Mouse (Mus musculus): ENCODE measurements around the gene Fam170b. TPM values are rescaled to one million over a fixed set of nuclear protein-coding genes. Genes with fewer than 3 reads are reported as not detected.

Fam170b gene
- total and polyA plus RNA-seq, 2 experiments from 2014 or later: 0.12 TPM; not detected in 1

DNA sequence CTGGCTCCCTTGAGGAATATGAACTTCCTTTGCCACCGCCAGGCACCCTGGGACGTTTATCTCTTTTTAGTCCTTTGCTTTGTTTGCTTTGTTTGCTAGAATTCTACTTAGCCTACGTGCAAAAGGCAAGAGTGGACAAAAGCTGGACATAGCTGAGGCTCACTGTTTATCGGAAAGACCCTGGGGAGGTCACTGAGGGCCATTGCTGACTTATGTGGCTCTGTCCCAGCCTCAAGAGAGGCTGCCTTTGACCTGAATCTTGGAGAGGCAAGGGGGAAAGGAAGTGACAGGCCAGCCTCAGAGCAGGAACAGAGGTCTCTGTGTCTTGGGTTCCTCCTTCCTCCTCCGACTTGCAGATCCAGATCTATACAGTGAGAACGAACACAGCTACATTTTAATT is 43.8 kb downstream of the Fam170b start:
- TF ChIP-seq EP300 (IDR thresholded peaks at IDR 0.05; ENCODE audit: low read depth) (no peak), CTCF (IDR thresholded peaks at IDR 0.05; ENCODE audit: low read depth) (no peak)
- H3K9ac ChIP-seq (replicated peaks; ENCODE audit: low read depth, low read length): no peak overlapping the region
- H3K4me2 ChIP-seq (ENCODE audit: low read depth, low read length): no peak overlapping the region
- H3K36me3 ChIP-seq (replicated peaks; ENCODE audit: control insufficient read depth, insufficient read depth, low read length): no peaks in the 10 kb centered on the region
- H3K27ac ChIP-seq (ENCODE audit: low read depth): 0 out of 2 replicates have a peak overlapping the region, but pooled peaks have one; percentile 20
- DNase-seq (ENCODE audit: low spot score) (no peak), ATAC-seq (ENCODE audit: insufficient read depth, low read depth) (0 out of 2 replicates have a peak, but pooled peaks have one; percentile 7)
- H3K27me3 ChIP-seq (ENCODE audit: control insufficient read depth, insufficient read depth, low read length): no peaks in the 10 kb centered on the region
- H3K4me3 ChIP-seq (ENCODE audit: low read depth, low read length): no peak overlapping the region
- 58% methylated on average over 6 of the region's 6 CpGs for WGBS
- no peaks in the 10 kb centered on the region for H3K9me3 ChIP-seq (replicated peaks; ENCODE audit: control insufficient read depth, low read length)
- H3K4me1 ChIP-seq (ENCODE audit: control insufficient read depth, insufficient read depth): peaks cover 37% of the 10 kb centered on the region

GRCm38 (mm10) chr14:32880332-32880731 is 46.6 kb downstream of the Fam170b start:
- DNase-seq (ENCODE audit: low spot score) (no peak), ATAC-seq (ENCODE audit: insufficient read depth, low read depth) (no peak)
- Histone ChIP-seq H3K4me3 (ENCODE audit: low read depth, low read length) (no peak overlapping the region), H3K9me3 (replicated peaks; ENCODE audit: control insufficient read depth, low read length) (no peaks in the 10 kb centered on the region), H3K27me3 (ENCODE audit: control insufficient read depth, insufficient read depth, low read length) (no peaks in the 10 kb centered on the region), H3K27ac (ENCODE audit: low read depth) (peak overlapping the region; percentile 88), H3K4me2 (ENCODE audit: low read depth, low read length) (no peak overlapping the region), H3K4me1 (ENCODE audit: control insufficient read depth, insufficient read depth) (peaks cover 40% of the 10 kb centered on the region), H3K9ac (replicated peaks; ENCODE audit: low read depth, low read length) (no peak overlapping the region), H3K36me3 (replicated peaks; ENCODE audit: control insufficient read depth, insufficient read depth, low read length) (no peaks in the 10 kb centered on the region)
- 78% methylated on average over 5 of the region's 5 CpGs for WGBS
- TF ChIP-seq CTCF (IDR thresholded peaks at IDR 0.05; ENCODE audit: low read depth): no peak
- TF ChIP-seq EP300 (IDR thresholded peaks at IDR 0.05; ENCODE audit: low read depth): no peak

DNA sequence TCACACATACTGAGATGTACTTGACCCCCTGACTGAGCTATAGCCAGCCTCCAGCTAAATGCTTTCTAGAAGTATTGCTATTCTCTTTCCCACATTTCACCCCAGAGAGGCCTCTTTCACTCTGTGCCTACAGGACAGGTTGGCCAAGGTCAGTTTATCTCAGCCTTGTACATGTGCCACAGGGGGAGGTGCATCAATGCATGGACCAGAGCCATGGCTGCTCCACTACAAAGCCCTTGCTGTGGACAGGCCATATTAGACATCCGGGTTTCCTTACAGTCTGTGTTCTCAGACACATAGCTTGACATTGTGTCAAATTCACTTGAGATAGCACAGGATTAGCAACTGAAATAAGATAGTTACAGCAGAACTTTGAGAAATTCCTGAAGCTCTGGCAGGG is 47.9 kb downstream of the Fam170b start:
- Histone ChIP-seq H3K9ac (replicated peaks; ENCODE audit: low read depth, low read length) (no peak overlapping the region), H3K4me2 (ENCODE audit: low read depth, low read length) (no peak overlapping the region), H3K27me3 (ENCODE audit: control insufficient read depth, insufficient read depth, low read length) (no peaks in the 10 kb centered on the region), H3K4me1 (ENCODE audit: control insufficient read depth, insufficient read depth) (peaks cover 31% of the 10 kb centered on the region), H3K4me3 (ENCODE audit: low read depth, low read length) (no peak overlapping the region), H3K36me3 (replicated peaks; ENCODE audit: control insufficient read depth, insufficient read depth, low read length) (no peaks in the 10 kb centered on the region), H3K27ac (ENCODE audit: low read depth) (peak overlapping the region; percentile 88), H3K9me3 (replicated peaks; ENCODE audit: control insufficient read depth, low read length) (no peaks in the 10 kb centered on the region)
- TF ChIP-seq EP300 (IDR thresholded peaks at IDR 0.05; ENCODE audit: low read depth) (peak; percentile 64; the same call in 1 of the 2 replicates), CTCF (IDR thresholded peaks at IDR 0.05; ENCODE audit: low read depth) (no peak)
- ATAC-seq (ENCODE audit: insufficient read depth, low read depth): peak; percentile 91
- peak; percentile 82 for DNase-seq (ENCODE audit: low spot score)
- WGBS: 15% methylated on average over 1 of the region's 1 CpGs

Other genes with a start within 250 kb of the Fam170b start
- gene Prrxl1, start 234.6 kb upstream of the Fam170b start, total RNA-seq (2014; rRNA removed; ENCODE audit: low replicate concordance): not detected in 2 replicates
- gene Prrxl1, start 234.6 kb upstream of the Fam170b start, polyA plus RNA-seq (2015; fragmentation: Nextera tagmentation; extraction: Ambion mirVana): 0.08 TPM in 1 of 2 replicates, not detected in the other
- 19.4 and 22.8 TPM in 2 replicates for gene 3425401B19Rik, start 148.7 kb upstream of the Fam170b start, total RNA-seq (2014; rRNA removed; ENCODE audit: low replicate concordance)
- gene 3425401B19Rik, start 148.7 kb upstream of the Fam170b start, polyA plus RNA-seq (2015; fragmentation: Nextera tagmentation; extraction: Ambion mirVana): 11.2 and 12.1 TPM in 2 replicates
- gene Tmem273, start 48.0 kb upstream of the Fam170b start, total RNA-seq (2014; rRNA removed; ENCODE audit: low replicate concordance): 0.42 TPM in 1 of 2 replicates, not detected in the other
- 0.27 and 0.49 TPM in 2 replicates for gene Tmem273, start 48.0 kb upstream of the Fam170b start, polyA plus RNA-seq (2015; fragmentation: Nextera tagmentation; extraction: Ambion mirVana)
- gene Vstm4, start 22.8 kb downstream of the Fam170b start, total RNA-seq (2014; rRNA removed; ENCODE audit: low replicate concordance): 11.5 and 22.9 TPM in 2 replicates
- gene Vstm4, start 22.8 kb downstream of the Fam170b start, polyA plus RNA-seq (2015; fragmentation: Nextera tagmentation; extraction: Ambion mirVana): 21.5 and 22.2 TPM in 2 replicates
- gene Lrrc18, start 157.4 kb downstream of the Fam170b start, total RNA-seq (2014; rRNA removed; ENCODE audit: low replicate concordance): 0.38 TPM in 1 of 2 replicates, not detected in the other
- 0.14 and 0.18 TPM in 2 replicates for gene Lrrc18, start 157.4 kb downstream of the Fam170b start, polyA plus RNA-seq (2015; fragmentation: Nextera tagmentation; extraction: Ambion mirVana)

All from heart, postnatal 0 days (tissue).